ENCODE assay signal across 9 mouse cellular contexts in the genomic region with DNA sequence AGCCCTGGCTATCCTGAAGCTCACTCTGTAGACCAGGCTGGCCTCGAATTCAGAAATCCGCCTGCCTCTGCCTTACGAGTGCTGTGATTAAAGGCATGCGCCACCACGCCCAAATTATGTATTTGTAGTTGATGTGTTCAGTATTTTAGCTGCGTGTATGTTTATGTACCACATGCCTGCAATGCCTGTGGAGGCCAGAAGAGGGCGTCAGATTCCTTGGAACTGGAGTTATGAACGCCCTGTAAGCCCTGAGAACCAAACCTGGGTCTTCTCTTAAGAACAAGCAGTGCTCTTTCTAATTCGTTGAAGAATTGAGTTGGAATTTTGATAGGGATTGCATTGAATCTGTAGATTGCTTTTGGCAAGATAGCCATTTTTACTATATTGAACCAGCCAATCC. TPM values are rescaled to one million over a fixed set of nuclear protein-coding genes. Genes with fewer than 3 reads are reported as not detected.
DNase-seq lines count a peak whose midpoint lies in the region; ATAC-seq and TF ChIP-seq lines count a peak whose summit lies in the region.
"Not testable (repeated sequence)": the region's sequence is repeated elsewhere in the genome, so short reads cannot be mapped to it uniquely, and the experiment has no call there.
"Had no signal": no experiment of that assay in that cellular context is flagged by ENCODE, and none has a peak within 500 bp of the region (broad histone marks: within the 10 kb centered on the region; RNA-seq: fewer than 3 reads in every experiment).

No protein-coding gene starts in this region.

- not testable (repeated sequence) for H3K27me3 ChIP-seq in ES-Bruce4 (ENCODE audit: control insufficient read depth, insufficient read depth, low read length, poor library complexity, severe bottlenecking); Patski; hindbrain, postnatal 0 days (ENCODE audit: insufficient read depth, low read length); liver, embryonic 14.5 days (ENCODE audit: control insufficient read depth, insufficient read depth, low read length)

- H3K4me2 ChIP-seq in hindbrain, postnatal 0 days (ENCODE audit: low read depth, low read length); liver, embryonic 14.5 days (ENCODE audit: low read depth): not testable (repeated sequence)

- H3K9ac ChIP-seq in ES-Bruce4 (ENCODE audit: low read depth, poor library complexity, severe bottlenecking); hindbrain, postnatal 0 days (replicated peaks; ENCODE audit: low read length); liver, embryonic 14.5 days (replicated peaks): not testable (repeated sequence)

- not testable (repeated sequence) for TF ChIP-seq EP300 in ES-Bruce4 (IDR thresholded peaks at IDR 0.05; ENCODE audit: insufficient read depth, low read depth, low read length); liver, embryonic 14.5 days (IDR thresholded peaks at IDR 0.05; ENCODE audit: low read depth)

- H3K4me1 ChIP-seq in ES-Bruce4 (ENCODE audit: control insufficient read depth, insufficient read depth, low read length); hindbrain, postnatal 0 days (ENCODE audit: insufficient read depth, low read length); liver, embryonic 14.5 days (replicated peaks; ENCODE audit: control insufficient read depth in 2 of 2, insufficient read depth in 2 of 2, low read length in 1 of 2): not testable (repeated sequence)

- POLR2A ChIA-PET in Patski (lab: Charles Lee), result not testable (repeated sequence)

- H3K4me3 ChIP-seq in ES-Bruce4 (ENCODE audit: low read depth, low read length); hindbrain, postnatal 0 days (ENCODE audit: low read length); liver, embryonic 14.5 days (ENCODE audit: insufficient read depth in 1 of 2, low read depth in 2 of 2, low read length in 2 of 2): not testable (repeated sequence)

- H3K9me3 ChIP-seq in ES-Bruce4 (replicated peaks; ENCODE audit: control insufficient read depth, insufficient read depth, low read length, poor library complexity, severe bottlenecking); hindbrain, postnatal 0 days (ENCODE audit: low read length); liver, embryonic 14.5 days (ENCODE audit: control insufficient read depth, low read length): not testable (repeated sequence)

- TF ChIP-seq CTCF in ES-Bruce4 (IDR thresholded peaks at IDR 0.05; ENCODE audit: low read depth, low read length) (peak; percentile 52), Patski (IDR thresholded peaks at IDR 0.05) (peak; percentile 16)
- TF ChIP-seq CTCF in hindbrain, postnatal 0 days (IDR thresholded peaks at IDR 0.05; ENCODE audit: low read depth), result peak; percentile 14; the same call in 1 of the 2 replicates
- peak; percentile 65 for TF ChIP-seq CTCF in liver, embryonic 14.5 days (IDR thresholded peaks at IDR 0.05; ENCODE audit: low read depth)

- TF ChIP-seq POLR2A in ES-Bruce4 (IDR thresholded peaks at IDR 0.05; ENCODE audit: insufficient read depth, low read length), result not testable (repeated sequence)

- DNase-seq in A20 (ENCODE audit: low read depth, low spot score), result peak; percentile 25
- DNase-seq in Patski (ENCODE audit: low read depth, low spot score); hindbrain, postnatal 0 days (ENCODE audit: low spot score): not testable (repeated sequence)
- peak; percentile 6 for DNase-seq in c-Kit-positive CD71-positive TER-119-negative erythroid progenitor cells, embryonic 14.5 days (ENCODE audit: low read depth)
- DNase-seq in liver, embryonic 14.5 days (ENCODE audit: low read depth in 3 of 3, low spot score in 3 of 3), result peak in 1 of 3 experiments; percentile 10
- peak; percentile 8 for DNase-seq in naive thymus-derived CD4-positive, alpha-beta T cell, adult 2 months (ENCODE audit: low read depth)

- CTCF ChIA-PET in Patski (lab: Charles Lee), result not testable (repeated sequence)

- 83% methylated on average over 9 of the region's 9 CpGs for WGBS in hindbrain, postnatal 0 days
- WGBS in liver, embryonic 14.5 days (ENCODE audit: insufficient replicate concordance), result 69% methylated on average over 9 of the region's 9 CpGs

- in situ Hi-C loops in Patski (cut with MboI; ENCODE audit: low pct_unique_long_range_greater_than_20kb), result not testable (repeated sequence)

- not testable (repeated sequence) for H3K27ac ChIP-seq in ES-Bruce4 (ENCODE audit: insufficient read depth, low read length); hindbrain, postnatal 0 days; liver, embryonic 14.5 days

- not testable (repeated sequence) for ATAC-seq in Patski; hindbrain, postnatal 0 days; liver, embryonic 14.5 days (ENCODE audit: insufficient read depth)

- not testable (repeated sequence) for H3K36me3 ChIP-seq in ES-Bruce4 (ENCODE audit: control insufficient read depth, insufficient read depth, low read length, poor library complexity, severe bottlenecking); hindbrain, postnatal 0 days (ENCODE audit: insufficient read depth, low read length); liver, embryonic 14.5 days (replicated peaks; ENCODE audit: control insufficient read depth, insufficient read depth, low read depth)

RNA-seq across cellular contexts. Expression of gene Rab3b, which starts 49.1 kb away (rescaled TPM):
- 16.3 and 17.0 TPM in 2 replicates for polyA plus RNA-seq in ES-Bruce4 (2011; ENCODE audit: insufficient read depth, insufficient read length, low read depth, missing spikeins)
- 0.13 TPM for polyA plus RNA-seq in Patski (2021)
- 76.3 and 99.1 TPM in 2 replicates for total RNA-seq in hindbrain, postnatal 0 days (2014; rRNA removed)
- polyA plus RNA-seq in hindbrain, postnatal 0 days (2015; fragmentation: Nextera tagmentation; extraction: Ambion mirVana), result 289 and 314 TPM in 2 replicates
- polyA plus RNA-seq in liver, embryonic 14.5 days (2012; rRNA removed), result 0.98 and 1.3 TPM in 2 replicates
- 1.2 and 2.2 TPM in 2 replicates for polyA plus RNA-seq in liver, embryonic 14.5 days (2014; fragmentation: Nextera tagmentation; extraction: Ambion mirVana)
- total RNA-seq: common myeloid progenitor, adult 5-6 weeks; hematopoietic stem cell, adult 5-6 weeks had no signal

Comparison
In these comparisons a context has a peak if more than half of its experiments do, and no peak if none do; other contexts are left out.
1. CTCF ChIP-seq: peak in every context shown above with its lines; median percentile 65 in liver, embryonic 14.5 days; 52 in ES-Bruce4; 16 in Patski; 14 in hindbrain, postnatal 0 days.
2. RNA of gene Rab3b, which starts 49.1 kb away (polyA plus RNA-seq): 289 to 314 TPM in hindbrain, postnatal 0 days; 16.3 to 17.0 TPM in ES-Bruce4, 0.98 to 2.2 TPM in liver, embryonic 14.5 days and 0.13 TPM in Patski (single experiment); every median in the first group is over 10 times any median in the second.